Mouse (Mus musculus) thymus, postnatal 0 days (tissue): ENCODE measurements around the gene Abhd2. TPM values are rescaled to one million over a fixed set of nuclear protein-coding genes. Genes with fewer than 3 reads are reported as not detected.
A peak's percentile ranks its signal among the peaks of the same experiment; 100 is the strongest.

Source experiments
- DNase-seq: peaks from one replicate; pipeline ENCODE4 v3.0.0-alpha.2; 2015; ENCODE audit warnings: low spot score
- polyA plus RNA-seq: library from polyadenylated mRNA; unstranded; fragments of >200 nt; fragmentation: Nextera tagmentation; extraction: Ambion mirVana; gene quantifications from 2 replicates; pipeline ENCODE4 v1.2.1, GENCODE M21; 2015

The Abhd2 gene
- polyA plus RNA-seq: 14.8 and 15.9 TPM in 2 replicates

DNA sequence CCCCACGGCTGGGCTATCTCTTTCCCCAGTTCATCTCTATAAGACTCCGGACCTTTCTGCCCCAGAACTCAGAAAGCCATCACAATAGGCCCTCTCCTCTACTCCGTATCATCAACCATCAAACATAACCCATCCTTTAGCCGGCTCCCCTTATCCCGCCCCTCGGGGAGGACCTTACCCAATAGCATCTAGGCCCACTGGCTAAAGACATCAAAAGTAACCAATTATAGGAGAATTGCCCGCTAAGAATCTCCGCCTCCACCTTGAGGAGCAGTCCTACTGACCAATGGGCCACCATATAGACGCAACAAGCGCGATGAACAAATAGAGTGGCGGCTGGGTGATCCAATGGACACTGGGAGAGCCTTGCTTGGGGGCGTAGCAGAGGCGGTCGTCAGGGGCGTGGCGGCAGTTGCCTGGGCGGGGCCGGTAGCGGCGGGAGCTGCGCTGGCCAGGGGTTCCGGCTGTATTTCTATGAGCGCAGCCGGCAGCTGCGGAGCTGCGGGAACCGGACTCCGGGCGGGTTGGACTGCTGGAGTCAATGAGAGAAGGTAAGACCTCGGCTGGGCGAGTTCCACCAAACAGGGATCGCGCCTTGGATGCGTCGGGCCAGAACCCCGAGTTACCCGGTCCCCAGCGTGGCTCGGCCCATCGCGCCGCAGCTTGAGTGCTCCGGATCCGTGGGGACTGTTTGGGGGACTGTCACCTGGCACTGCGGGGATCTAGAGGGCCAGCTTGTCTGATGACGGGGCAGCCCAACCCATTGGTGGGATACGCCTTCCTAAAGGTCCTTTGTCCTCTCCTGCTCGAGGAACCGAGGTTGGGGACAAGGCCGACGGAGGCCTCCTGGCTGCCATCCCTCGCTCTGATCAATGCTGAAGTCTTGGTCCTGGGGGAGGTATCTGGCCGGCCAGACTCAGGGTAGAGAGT, at the start of gene Abhd2:
TSS of gene Abhd2 (plus strand) at position 411 of the 930 bp plus-strand sequence.
- DNase-seq: peak; percentile 99

DNA sequence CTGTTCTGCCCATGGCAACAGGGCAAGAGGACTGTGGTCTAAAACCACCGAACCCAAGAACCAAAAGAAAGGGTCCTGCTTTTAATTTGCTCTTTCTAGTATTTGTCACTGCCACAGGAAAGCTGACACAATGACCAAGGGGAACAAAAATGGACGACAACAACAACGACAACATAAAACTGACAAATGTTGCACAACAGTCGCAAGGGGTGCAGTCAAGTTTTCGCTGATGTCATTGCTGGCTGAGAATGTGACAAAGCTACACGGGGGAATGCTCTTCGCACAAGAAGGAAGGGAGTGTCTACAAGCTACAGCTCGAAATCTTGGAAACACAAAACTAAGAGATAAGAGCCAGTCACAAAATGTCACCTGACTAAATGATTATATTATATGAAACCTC, 47.5 kb upstream of the Abhd2 start:
- DNase-seq: no peak

DNA sequence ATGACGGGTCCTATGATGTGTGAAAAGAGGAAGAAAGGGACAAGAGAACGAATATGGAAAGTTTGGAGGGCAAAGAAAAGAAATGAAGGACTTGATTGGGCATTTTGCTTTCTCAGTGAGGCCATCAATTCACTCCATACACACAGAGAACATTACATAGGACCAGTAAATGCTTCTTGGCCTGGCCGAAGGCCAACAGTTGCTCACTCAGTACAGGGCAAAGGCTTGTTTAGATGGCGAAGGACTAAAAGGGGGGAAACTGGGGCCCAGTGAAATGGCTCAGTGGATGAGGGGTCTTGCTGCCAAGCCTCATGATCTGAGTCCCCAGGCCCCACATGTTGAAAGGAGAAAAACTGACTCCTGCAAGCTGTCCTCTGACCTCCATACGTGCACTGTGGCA, 46.8 kb upstream of the Abhd2 start:
- DNase-seq: no peak

DNA sequence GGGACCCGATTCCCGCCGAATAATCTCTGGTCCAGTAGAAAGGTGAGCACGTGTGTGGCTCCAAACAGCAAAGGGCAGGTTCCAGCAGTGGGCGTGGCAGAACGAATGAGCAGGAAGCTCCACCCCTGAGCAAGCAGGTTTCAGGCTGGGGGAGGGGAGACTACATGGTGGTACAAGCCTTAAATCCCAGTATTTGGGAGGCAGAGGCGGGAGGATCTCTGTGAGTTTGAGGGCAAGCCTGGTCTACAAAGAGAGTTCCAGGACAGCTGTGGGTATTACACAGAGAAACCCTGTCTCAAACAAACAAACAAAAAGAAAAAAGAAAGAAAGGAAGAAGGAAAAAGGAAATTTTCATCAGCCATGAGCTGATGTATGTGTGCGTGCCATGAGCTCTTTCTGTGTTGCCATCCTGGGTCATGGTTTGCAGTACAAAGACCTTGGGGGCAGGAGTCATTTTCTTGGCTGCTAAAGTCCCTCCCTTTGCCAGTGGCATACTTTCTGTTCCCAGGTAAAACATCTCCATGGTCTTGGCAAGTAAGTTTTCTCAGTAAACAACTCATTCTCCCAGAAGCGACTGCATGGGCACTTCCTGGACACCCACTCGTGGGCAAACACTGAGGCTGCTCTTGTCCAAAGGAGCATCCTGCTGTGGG, 46.0 kb upstream of the Abhd2 start:
- DNase-seq: no peak

DNA sequence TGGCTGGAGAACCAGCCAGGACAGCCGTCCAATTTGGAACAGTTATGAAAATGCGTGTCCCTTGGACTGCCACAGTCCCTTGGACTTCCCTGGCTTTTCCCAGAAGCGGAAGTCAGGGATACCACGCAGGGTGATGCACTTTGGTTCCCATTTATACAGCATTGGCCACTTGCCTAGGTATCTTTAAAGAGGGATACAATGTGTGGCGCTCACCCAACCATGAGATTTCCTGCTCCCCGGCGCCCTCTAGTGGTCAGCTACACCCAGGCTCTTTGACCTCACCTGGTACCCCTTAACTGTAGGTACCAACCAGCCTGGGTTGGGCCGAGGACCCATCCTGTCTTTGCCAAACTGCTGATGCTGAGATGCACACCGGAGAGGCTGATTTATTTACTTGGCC, 44.5 kb upstream of the Abhd2 start:
- DNase-seq: peak; percentile 67

DNA sequence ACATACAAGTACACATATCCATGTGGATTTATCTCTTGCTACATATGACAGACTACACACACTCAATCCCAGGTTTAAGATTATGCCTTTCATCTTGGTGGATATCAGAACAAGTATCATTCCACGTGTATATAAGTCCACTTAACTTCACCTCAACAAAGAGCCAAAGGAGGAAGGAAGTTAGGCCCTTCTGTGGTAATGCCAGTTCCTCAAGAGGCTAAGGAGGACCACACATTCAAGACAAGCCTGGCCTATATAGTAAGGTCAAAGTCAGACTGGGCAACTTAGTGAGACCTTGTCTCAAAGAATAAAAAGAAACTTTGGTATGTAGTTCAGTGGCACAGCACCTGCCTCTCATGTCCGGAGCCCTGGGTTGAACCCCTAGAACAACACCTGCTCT, 41.4 kb upstream of the Abhd2 start:
- no peak for DNase-seq

DNA sequence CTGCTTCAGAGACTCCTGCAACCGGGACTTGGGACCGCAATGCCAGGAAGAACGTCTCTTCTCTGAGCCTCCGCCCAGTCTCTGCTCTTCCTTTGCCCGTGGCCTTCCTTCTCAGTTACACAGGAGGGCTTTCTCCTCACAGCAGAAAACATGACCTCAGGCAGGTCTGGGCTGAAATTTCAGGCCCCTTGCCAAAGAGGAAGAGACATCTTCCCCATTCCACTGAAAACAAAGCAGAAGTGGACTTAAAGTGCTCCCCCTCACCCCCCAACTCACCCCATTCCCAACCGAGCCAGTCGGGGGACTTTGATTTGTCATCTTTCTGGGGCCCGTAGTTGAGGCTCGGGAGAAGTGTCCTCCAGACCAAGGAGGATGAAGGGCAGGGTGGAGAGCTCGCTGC, 41.0 kb upstream of the Abhd2 start:
- no peak for DNase-seq

DNA sequence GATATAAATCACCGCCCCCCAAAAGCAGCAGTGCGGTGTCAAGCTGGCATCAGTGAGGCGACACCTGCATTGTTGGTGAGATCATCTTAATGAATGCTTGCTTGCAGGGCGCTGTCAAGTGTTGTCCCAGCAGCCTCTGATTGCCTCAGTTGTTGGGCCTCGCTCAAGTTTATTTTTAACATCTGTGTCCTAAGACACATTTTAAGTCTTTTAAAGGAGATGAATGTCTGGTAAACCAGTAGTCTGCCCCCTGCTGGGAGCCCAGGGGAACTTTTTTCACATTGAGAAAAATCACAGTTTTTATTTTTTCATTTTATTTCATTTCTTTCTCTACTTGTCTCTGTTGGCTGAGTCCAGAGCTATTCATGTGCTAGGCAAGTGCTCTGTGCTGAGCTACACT, 34.3 kb upstream of the Abhd2 start:
- peak; percentile 21 for DNase-seq

DNA sequence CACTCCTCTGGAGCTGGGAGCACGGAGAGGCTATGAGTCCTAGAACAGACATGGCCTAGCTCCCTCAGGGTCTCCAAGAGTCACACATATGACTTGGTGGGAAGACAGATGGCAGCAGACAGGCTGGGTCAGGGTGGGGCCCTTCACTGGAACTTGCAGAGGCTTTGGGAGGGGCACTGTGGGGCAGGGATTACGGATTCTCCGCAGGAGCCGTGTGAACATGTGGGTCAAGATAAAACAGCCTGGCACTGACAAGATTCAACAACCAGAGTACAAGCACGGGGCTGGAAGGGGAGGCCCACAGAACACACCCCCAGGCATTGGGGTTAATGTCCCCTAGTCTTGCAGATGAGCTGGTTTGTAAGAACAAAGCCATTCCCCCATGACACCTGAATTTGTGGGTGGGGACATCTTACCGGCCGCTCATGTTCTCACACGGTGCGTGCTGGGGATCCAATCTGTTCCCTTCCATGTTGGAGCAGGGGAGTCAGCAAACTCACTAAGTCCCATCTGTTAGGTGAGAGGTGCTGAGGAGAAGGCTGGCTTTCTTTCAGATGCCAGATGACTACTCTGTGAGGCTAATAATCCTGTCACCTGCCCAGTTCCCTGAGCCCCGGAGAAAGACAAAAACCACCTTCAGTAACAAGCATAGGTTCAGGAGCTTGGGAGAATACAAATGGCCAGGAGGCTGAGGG, 30.9 kb upstream of the Abhd2 start:
- DNase-seq: no peak

DNA sequence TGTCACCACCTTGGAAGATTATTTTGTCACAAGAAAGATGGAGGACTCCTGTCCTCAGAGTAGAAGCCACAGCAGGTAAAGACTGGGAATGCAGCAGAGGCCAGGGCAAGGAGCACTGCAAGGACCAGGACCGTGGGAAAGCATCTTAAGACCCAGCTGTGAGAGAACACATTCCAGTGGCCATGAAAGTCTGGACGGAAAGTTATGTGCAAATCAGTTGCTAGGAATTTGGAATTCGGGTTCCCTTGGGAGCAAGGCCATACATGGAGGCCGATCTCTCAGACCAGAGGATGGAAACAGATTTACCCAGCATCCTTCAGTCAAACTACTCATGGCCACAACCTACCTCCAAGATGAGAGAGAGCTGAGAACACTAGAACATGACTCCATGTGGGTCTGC, 29.8 kb upstream of the Abhd2 start:
- no peak for DNase-seq

DNA sequence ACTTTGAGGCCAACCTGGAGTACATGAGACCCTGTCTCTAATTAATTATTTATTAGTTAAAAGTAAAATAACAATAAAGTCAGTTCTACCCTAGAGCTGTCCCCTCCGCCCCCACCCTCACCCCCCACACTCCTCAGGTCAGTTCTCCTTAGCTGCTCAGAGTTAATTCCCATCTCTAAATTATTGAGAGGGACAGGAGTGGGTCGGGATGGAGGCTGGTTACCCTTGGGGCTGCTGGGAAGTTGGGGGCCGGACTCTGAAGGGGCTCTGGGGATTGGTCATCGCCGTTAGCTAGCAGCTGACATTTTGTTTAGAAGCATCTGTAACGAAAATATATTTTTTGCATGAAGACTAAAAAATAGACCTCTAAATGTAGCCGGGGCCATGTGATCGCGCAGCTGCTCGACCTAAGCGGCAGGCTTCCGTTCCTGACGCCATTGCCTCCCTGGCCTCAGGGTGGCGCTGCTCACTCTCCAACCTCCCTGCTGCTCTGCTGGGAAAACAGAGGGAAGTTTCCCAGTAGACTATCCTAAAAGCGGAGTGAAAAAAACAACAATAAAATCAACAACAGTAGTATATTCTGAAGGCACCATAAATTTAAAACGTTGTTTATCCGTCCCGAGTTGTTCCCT, 26.8 kb upstream of the Abhd2 start:
- peak; percentile 64 for DNase-seq

DNA sequence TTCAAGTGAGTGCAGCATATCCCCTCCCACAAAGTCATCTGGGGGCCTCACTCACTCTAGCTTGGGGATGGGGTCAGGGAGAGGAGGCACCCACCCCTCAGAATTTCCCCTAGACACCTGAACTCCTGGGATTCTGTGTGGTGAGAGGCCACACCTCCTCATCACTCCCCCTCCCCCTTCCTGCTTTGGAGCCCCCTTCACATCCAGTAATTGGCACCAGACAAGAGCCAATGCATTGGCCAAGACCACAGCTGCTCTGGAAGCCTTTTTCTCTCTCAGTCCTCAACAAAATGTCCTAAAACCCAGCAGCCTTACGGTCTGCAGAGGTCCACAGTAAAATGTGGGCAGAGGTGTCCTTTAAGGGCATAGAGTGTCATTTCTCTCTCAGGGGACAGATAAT, 25.6 kb upstream of the Abhd2 start:
- no peak for DNase-seq

DNA sequence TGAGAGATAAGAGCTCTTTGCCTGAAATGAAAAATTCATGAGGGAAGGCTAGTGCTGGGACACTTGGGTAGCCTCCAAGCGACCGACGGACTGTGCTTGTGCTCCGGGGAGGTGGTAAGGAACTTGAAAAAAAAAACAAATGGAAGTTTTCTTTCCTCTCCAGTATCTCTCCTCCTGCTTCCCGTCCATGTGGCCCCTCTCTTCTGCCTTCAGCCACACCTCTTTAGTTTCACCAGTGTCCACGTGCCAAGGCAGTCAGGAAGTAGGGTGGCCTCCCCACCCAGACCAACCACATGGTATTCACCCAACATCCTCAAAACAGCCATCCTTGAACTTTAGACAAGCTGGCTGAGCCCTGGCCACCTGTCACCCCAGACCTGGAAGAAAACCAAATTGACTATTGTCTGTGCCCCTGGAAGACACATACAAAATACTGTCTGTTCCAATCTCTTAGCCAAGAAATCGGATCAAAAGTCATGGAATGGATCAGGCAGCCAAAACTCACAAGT, 25.1 kb upstream of the Abhd2 start:
- no peak for DNase-seq

DNA sequence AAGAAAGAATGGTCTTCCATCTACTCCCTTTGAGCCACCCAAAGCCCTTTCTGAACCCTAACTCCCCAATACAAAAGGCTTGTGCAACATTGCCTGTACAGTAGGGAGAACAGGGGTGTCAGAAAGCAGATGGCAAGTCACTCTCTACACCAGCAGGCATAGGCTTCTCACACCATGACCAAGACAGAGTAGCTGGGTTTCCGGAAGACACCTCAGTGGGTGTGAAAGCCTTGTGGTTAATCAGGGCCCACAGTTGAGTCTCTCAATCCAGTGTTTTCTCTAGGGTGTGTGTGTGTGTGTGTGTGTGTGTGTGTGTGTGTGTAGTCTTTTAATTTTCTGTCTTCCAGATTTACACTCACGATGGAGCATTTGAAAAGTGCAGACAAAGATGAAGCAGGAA, 23.4 kb upstream of the Abhd2 start:
- DNase-seq: peak; percentile 28

DNA sequence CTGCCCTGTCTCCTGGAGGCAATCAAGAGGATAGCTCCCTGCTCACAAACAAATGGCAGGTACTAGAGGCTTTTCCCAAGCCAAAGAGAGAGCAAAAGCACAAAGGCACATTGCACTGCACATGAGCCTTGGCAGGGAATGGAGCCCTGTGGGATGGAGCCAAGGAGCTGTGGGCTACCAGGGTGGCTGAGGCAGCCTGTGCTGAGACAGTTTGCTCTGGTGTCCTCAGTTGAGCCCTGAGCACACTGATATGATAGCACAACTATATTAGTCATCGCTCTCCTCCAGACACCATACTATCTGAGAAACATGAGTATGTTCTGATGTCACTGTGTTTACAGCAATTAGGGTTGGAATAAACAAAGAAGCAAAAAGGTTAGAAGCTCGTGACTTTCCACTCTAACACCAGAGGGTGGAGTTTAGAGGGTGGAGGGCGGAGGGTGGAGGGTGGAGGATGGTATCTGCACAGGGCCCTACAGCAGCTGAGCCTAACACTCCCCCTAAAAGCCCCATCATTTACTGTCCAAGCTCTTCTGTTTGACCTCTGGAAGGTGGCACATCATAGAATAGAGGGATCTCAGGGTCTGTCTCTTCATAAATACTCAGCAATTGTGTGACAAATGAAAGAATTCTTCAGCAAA, 18.6 kb upstream of the Abhd2 start:
- no peak for DNase-seq

DNA sequence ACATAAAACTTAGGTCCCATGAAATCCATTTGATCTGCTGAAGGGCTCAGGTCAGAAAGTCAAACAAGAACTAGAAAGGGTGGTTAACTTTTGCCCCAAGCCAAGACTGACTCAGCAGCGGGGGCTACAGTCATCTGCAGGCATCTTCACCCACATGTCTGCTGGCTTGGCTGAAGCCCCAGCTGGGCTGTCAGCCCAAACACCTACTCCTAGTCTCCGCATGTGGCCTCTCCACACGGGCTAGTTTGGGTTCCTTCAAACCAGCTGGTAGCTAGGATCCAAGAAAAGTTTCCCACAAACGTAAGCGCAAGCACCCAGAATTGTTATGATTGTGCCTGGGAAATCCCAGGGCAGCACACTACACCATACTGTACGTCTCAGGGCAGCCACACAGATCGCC, 17.6 kb upstream of the Abhd2 start:
- no peak for DNase-seq

DNA sequence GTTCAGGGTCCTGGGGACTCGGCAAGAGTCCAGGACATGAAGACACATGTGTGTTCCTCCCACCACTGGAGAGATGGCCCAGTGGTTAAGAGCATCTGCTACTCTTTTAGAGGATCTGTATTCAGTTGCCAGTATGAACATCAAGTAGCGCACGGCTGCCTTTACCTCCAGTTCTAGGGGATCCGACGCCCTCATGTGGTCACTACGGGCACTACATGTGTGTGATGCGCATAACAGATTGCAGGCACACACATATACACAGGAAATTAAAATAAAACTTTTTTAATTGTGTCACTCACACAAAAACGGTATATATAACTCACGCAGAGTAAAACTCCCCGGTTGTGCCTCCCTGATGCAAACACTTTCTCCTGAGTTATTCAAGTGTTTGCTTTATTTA, 17.2 kb upstream of the Abhd2 start:
- no peak for DNase-seq

DNA sequence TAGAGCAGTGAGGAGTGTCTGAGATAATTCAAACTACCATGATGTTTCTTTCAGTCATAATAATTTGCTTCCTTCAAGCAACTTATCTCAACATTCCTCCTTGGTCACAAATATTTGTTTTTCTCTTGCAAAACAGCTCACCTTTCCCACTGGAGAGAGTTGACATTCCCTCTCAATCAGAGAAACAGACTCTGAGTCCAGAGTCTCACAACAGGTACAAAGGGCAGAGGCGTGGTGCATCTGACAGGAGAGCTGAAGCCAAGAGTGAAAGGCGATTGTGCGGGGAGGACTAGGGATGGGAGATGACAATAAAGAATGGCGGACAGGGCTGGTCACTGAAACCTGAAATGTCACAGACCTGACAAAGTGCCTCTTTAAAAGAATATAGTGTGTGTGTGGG, 16.3 kb upstream of the Abhd2 start:
- DNase-seq: no peak

DNA sequence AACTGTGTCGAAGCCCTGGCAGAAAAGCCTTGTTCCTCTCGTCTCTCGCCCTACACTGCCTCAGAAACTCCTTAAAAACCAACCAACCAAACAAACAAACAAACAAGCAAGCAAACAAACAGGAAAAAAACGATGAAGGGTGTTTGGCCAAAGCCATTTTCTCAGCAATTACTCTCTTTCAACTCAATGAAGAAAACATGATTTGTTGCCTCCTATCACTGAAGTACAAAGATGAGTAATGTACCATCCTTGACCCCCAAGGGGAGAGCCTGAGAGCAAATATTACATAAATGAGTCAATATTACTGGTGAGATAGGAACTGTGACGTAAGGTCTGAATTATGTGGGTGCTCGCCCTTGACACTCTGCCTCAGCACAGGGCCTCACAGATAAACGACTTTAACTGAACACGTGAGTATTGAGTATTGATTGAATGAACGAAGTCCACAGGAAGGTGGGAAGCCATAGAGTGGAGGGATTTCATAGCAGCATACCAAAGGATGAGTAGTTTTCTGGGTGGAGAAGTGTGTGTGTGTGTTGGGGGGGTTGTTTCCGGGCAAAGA, 13.9 kb upstream of the Abhd2 start:
- DNase-seq: no peak

DNA sequence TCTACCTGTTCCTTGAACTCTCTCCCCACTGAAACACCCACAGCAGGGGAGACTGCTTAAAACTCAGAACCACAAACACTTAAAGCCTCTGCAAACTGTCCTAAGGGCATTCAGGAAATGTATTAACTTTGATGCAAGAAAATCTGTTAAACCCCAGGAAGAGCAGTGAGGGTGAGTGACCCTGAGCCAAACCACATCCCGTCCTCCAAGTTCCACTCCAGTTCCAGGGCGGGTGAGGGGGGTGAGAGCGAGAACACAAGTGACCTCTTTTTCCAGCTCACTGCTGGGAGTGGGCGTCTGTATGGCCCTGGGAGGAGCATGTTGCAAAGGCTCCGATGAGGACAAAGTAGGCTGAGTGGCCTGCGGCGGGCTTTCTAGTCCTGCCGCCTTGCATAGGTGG, 10.5 kb upstream of the Abhd2 start:
- peak; percentile 26 for DNase-seq

DNA sequence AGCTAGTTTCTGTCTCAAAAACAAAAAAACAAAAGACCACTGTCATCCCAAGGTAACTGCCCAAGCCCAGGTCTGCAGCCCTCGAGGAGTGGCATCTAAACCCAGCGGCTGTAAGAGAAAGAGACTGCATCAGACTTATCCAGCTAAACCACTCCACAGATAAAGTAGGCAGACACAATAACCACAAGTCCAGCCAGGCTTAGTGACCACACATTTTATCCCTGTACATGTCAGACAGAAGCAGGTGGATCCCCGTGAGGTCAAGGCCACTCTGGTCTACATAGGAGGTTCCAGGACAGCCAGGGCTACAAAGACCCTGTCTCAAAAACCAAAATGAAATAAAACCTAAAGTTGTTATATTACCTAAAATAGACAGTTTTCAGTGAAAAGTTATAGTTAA, 9.2 kb upstream of the Abhd2 start:
- no peak for DNase-seq
